Mouse (Mus musculus) small intestine, adult 2 months (tissue): ENCODE measurements around the gene Btbd8.

ENCODE experiments used
- CTCF ChIP-seq: fragments of 200-500 bp; IDR thresholded peaks from 2 replicates; pipeline ENCODE4 v1.5.1; 2012; ENCODE audit warnings: low read depth, mild to moderate bottlenecking, control low read depth, inconsistent platforms, low read length, moderate library complexity, mixed read lengths; ENCODE audit not compliant: insufficient replicate concordance, insufficient read length; ENCODE audit errors: extremely low read depth
- POLR2A ChIP-seq: fragments of 200-500 bp; IDR thresholded peaks from 2 replicates; pipeline ENCODE4 v1.6.1; 2012; ENCODE audit warnings: low read depth, mild to moderate bottlenecking, control low read depth, inconsistent platforms, low read length, moderate library complexity

GRCm38 (mm10) chr5:107499891-107500535 is 62.2 kb downstream of the Btbd8 start:
- TF ChIP-seq CTCF (no peak), POLR2A (no peak)
